Mouse (Mus musculus) limb, embryonic 12.5 days (tissue): ENCODE measurements at regions not wholly inside any gene's neighbourhood (a gene's known extent, or its start where the extent isn't known, plus 50 kb on each side); places are given as distances from the start of the nearest gene placed in this dataset.

Experiments used
- ATAC-seq: fragments of 200-750 bp; cut with Nextera tagmentation; 2 replicates; pipeline ENCODE4 v1.8.0; 2017; ENCODE audit warnings: low read depth, moderate TSS enrichment; ENCODE audit not compliant: insufficient number of reproducible peaks, insufficient read depth, low FRiP score, low TSS enrichment
- H3K27ac ChIP-seq: fragments of 300-500 bp; sonication (generic); 2 replicates; pipeline ENCODE4 v1.5.1; 2016; ENCODE audit warnings: mild to moderate bottlenecking, moderate library complexity
- H3K27me3 ChIP-seq: fragments of 300-500 bp; sonication (generic); 2 replicates; pipeline ENCODE4 v1.6.1; 2016; ENCODE audit warnings: mild to moderate bottlenecking, moderate library complexity
- H3K36me3 ChIP-seq: fragments of 300-500 bp; sonication (generic); 2 replicates; pipeline ENCODE4 v1.6.1; 2016; ENCODE audit warnings: mild to moderate bottlenecking, moderate library complexity
- H3K4me1 ChIP-seq: fragments of 300-500 bp; sonication (generic); replicated peaks from 2 replicates; pipeline ENCODE4 v1.6.1; 2016
- H3K4me2 ChIP-seq: fragments of 300-500 bp; sonication (generic); 2 replicates; pipeline ENCODE4 v1.6.1; 2016; ENCODE audit warnings: mild to moderate bottlenecking, moderate library complexity
- H3K4me3 ChIP-seq: fragments of 300-500 bp; sonication (generic); replicated peaks from 2 replicates; pipeline ENCODE4 v1.5.1; 2016; ENCODE audit warnings: mild to moderate bottlenecking
- H3K9ac ChIP-seq: fragments of 300-500 bp; sonication (generic); replicated peaks from 2 replicates; pipeline ENCODE4 v1.6.1; 2016; ENCODE audit warnings: mild to moderate bottlenecking, moderate library complexity
- H3K9me3 ChIP-seq: fragments of 300-500 bp; sonication (generic); 2 replicates; pipeline ENCODE4 v1.6.1; 2016; ENCODE audit warnings: mild to moderate bottlenecking, moderate library complexity
- WGBS: fragments of 180-500 bp; shearing (Covaris S2); methylation state at CpG from one replicate; pipeline ENCODE4 v1.1.7; 2016; 5-methylcytosine and 5-hydroxymethylcytosine counted together

- Histone ChIP-seq H3K27ac (no peak overlapping the region), H3K9ac (0 out of 2 replicates have a peak overlapping the region, but pooled peaks have one; percentile 40), H3K36me3 (no peaks in the 10 kb centered on the region), H3K9me3 (no peaks in the 10 kb centered on the region), H3K4me2 (peak overlapping the region; percentile 54), H3K4me3 (peak overlapping the region; percentile 27; the same call in 1 of the 2 replicates), H3K4me1 (0 out of 2 replicates have a peak, but pooled peaks cover 4% of the 10 kb centered on the region), H3K27me3 (no peaks in the 10 kb centered on the region)
- WGBS = 3% methylated on average over 8 of the region's 15 CpGs
- no peak for ATAC-seq
Observed at GRCm38 (mm10) chr5:126733470-126733869, 508.1 kb upstream of the Tmem132c start.

- Histone ChIP-seq H3K27ac (no peak overlapping the region), H3K9ac (no peak overlapping the region), H3K27me3 (no peaks in the 10 kb centered on the region), H3K4me3 (no peak overlapping the region), H3K4me2 (no peak overlapping the region), H3K9me3 (no peaks in the 10 kb centered on the region), H3K4me1 (peaks cover 5% of the 10 kb centered on the region), H3K36me3 (no peaks in the 10 kb centered on the region)
- no peak for ATAC-seq
Observed at GRCm38 (mm10) chr5:126735733-126736132, 505.9 kb upstream of the Tmem132c start.

GRCm38 (mm10) chr5:126737681-126738080 lies 503.9 kb upstream of the Tmem132c start:
- no peaks in the 10 kb centered on the region for H3K36me3 ChIP-seq
- H3K27me3 ChIP-seq = no peaks in the 10 kb centered on the region
- H3K9me3 ChIP-seq = no peaks in the 10 kb centered on the region
- ATAC-seq = no peak
- no peak overlapping the region for H3K4me3 ChIP-seq
- peaks cover 12% of the 10 kb centered on the region for H3K4me1 ChIP-seq
- 82% methylated on average over 4 of the region's 4 CpGs for WGBS
- no peak overlapping the region for H3K9ac ChIP-seq
- no peak overlapping the region for H3K4me2 ChIP-seq
- H3K27ac ChIP-seq = no peak overlapping the region

- Histone ChIP-seq H3K9me3 (peaks cover 4% of the 10 kb centered on the region; the same call in 1 of the 2 replicates), H3K4me1 (peaks cover 8% of the 10 kb centered on the region), H3K27me3 (no peaks in the 10 kb centered on the region), H3K27ac (0 out of 2 replicates have a peak overlapping the region, but pooled peaks have one; percentile 12), H3K36me3 (no peaks in the 10 kb centered on the region), H3K4me2 (no peak overlapping the region), H3K9ac (no peak overlapping the region), H3K4me3 (no peak overlapping the region)
- no peak for ATAC-seq
- 32% methylated on average over 10 of the region's 10 CpGs for WGBS
Observed at GRCm38 (mm10) chr5:126740861-126741410, 500.7 kb upstream of the Tmem132c start.

- Histone ChIP-seq H3K9me3 (no peaks in the 10 kb centered on the region), H3K27ac (no peak overlapping the region), H3K36me3 (no peaks in the 10 kb centered on the region), H3K4me3 (no peak overlapping the region), H3K27me3 (no peaks in the 10 kb centered on the region), H3K4me1 (no peaks in the 10 kb centered on the region), H3K4me2 (no peak overlapping the region), H3K9ac (no peak overlapping the region)
- no peak for ATAC-seq
- WGBS = 14% methylated on average over 1 of the region's 1 CpGs
Observed at GRCm38 (mm10) chr5:126755107-126755506, 486.5 kb upstream of the Tmem132c start.

GRCm38 (mm10) chr5:126765037-126765707 lies 476.4 kb upstream of the Tmem132c start:
- Histone ChIP-seq H3K4me2 (no peak overlapping the region), H3K27me3 (peaks cover 24% of the 10 kb centered on the region), H3K9ac (no peak overlapping the region), H3K9me3 (no peaks in the 10 kb centered on the region), H3K4me3 (no peak overlapping the region), H3K36me3 (no peaks in the 10 kb centered on the region), H3K27ac (no peak overlapping the region), H3K4me1 (no peaks in the 10 kb centered on the region)
- ATAC-seq = no peak
- 24% methylated on average over 4 of the region's 4 CpGs for WGBS

- no peak overlapping the region for H3K9ac ChIP-seq
Observed at GRCm38 (mm10) chr5:126769031-126769430, 472.6 kb upstream of the Tmem132c start.

GRCm38 (mm10) chr5:126787706-126788610 lies 453.6 kb upstream of the Tmem132c start:
- H3K4me3 ChIP-seq = peak overlapping the region; percentile 39
- H3K9ac ChIP-seq = peak overlapping the region; percentile 44; the same call in 1 of the 2 replicates
- no peak overlapping the region for H3K27ac ChIP-seq
- WGBS = 6% methylated on average over 29 of the region's 29 CpGs
- peaks cover 15% of the 10 kb centered on the region for H3K4me1 ChIP-seq
- ATAC-seq = peak; percentile 71; the same call in 1 of the 2 replicates
- peaks cover under 1% of the 10 kb centered on the region; the same call in 1 of the 2 replicates for H3K9me3 ChIP-seq
- peaks cover 5% of the 10 kb centered on the region; the same call in 1 of the 2 replicates for H3K27me3 ChIP-seq
- H3K4me2 ChIP-seq = peak overlapping the region; percentile 70
- H3K36me3 ChIP-seq = no peaks in the 10 kb centered on the region

More at GRCm38 (mm10) chr5:126769031-126769430, 472.6 kb upstream of the Tmem132c start:
- no peaks in the 10 kb centered on the region for H3K9me3 ChIP-seq
- no peak overlapping the region for H3K27ac ChIP-seq
- no peak overlapping the region for H3K4me3 ChIP-seq
- peaks cover 28% of the 10 kb centered on the region for H3K27me3 ChIP-seq
- no peaks in the 10 kb centered on the region for H3K36me3 ChIP-seq
- 41% methylated on average over 11 of the region's 11 CpGs for WGBS
- H3K4me2 ChIP-seq = no peak overlapping the region
- no peak for ATAC-seq
- no peaks in the 10 kb centered on the region for H3K4me1 ChIP-seq

GRCm38 (mm10) chr5:126799698-126800279 lies 441.8 kb upstream of the Tmem132c start:
- Histone ChIP-seq H3K9ac (no peak overlapping the region), H3K4me2 (no peak overlapping the region)
- 90% methylated on average over 8 of the region's 8 CpGs for whole genome bisulfite sequencing

GRCm38 (mm10) chr5:126806656-126807055 lies 435.0 kb upstream of the Tmem132c start:
- Histone ChIP-seq H3K9me3 (peaks cover 4% of the 10 kb centered on the region; the same call in 1 of the 2 replicates), H3K4me2 (no peak overlapping the region), H3K27ac (no peak overlapping the region), H3K36me3 (no peaks in the 10 kb centered on the region), H3K9ac (no peak overlapping the region), H3K4me3 (no peak overlapping the region), H3K27me3 (no peaks in the 10 kb centered on the region), H3K4me1 (no peaks in the 10 kb centered on the region)
- ATAC-seq = no peak

More at GRCm38 (mm10) chr5:126799698-126800279, 441.8 kb upstream of the Tmem132c start:
- Histone ChIP-seq H3K9me3 (no peaks in the 10 kb centered on the region), H3K27me3 (no peaks in the 10 kb centered on the region), H3K27ac (no peak overlapping the region), H3K4me3 (no peak overlapping the region), H3K36me3 (no peaks in the 10 kb centered on the region), H3K4me1 (no peaks in the 10 kb centered on the region)
- no peak for ATAC-seq

GRCm38 (mm10) chr5:126816069-126816468 lies 425.5 kb upstream of the Tmem132c start:
- no peak overlapping the region for H3K9ac ChIP-seq
- no peak overlapping the region for H3K27ac ChIP-seq
- no peaks in the 10 kb centered on the region for H3K4me1 ChIP-seq
- no peaks in the 10 kb centered on the region for H3K36me3 ChIP-seq
- no peak overlapping the region for H3K4me3 ChIP-seq
- H3K4me2 ChIP-seq = no peak overlapping the region
- ATAC-seq = no peak
- peaks cover 5% of the 10 kb centered on the region; the same call in 1 of the 2 replicates for H3K9me3 ChIP-seq
- H3K27me3 ChIP-seq = no peaks in the 10 kb centered on the region
